Mouse (Mus musculus) macrophage (primary cell): ENCODE measurements around the gene Gpr182. TPM values are rescaled to one million over a fixed set of nuclear protein-coding genes. Genes with fewer than 3 reads are reported as not detected.
"Not testable (repeated sequence)": the region's sequence is repeated elsewhere in the genome, so short reads cannot be mapped to it uniquely, and the experiment has no call there.

Experiments used
- H3K27ac ChIP-seq: fragments of 350-480 bp; formaldehyde crosslinking; 2 replicates; pipeline ENCODE4 v1.9.0; 2021
- H3K36me3 ChIP-seq: fragments of 350-480 bp; formaldehyde crosslinking; 2 replicates; pipeline ENCODE4 v1.9.0; 2021; ENCODE audit errors: inconsistent target
- H3K4me3 ChIP-seq: fragments of 350-480 bp; formaldehyde crosslinking; 2 replicates; pipeline ENCODE4 v1.9.0; 2021; ENCODE audit errors: inconsistent target
- H3K79me2 ChIP-seq: fragments of 350-480 bp; formaldehyde crosslinking; 2 replicates; pipeline ENCODE4 v1.9.0; 2021; ENCODE audit errors: inconsistent target
- WGBS: methylation state at CpG from one replicate; pipeline ENCODE4 v1.1.7; 2026; ENCODE audit warnings: inconsistent platforms; ENCODE audit not compliant: missing documents; 5-methylcytosine and 5-hydroxymethylcytosine counted together
- polyA plus RNA-seq: library from polyadenylated mRNA; stranded (reverse); fragments of 250-400 nt; gene quantifications from 3 replicates; pipeline ENCODE4 v1.2.4, GENCODE M21; 2018; ENCODE audit warnings: inconsistent platforms
- total RNA-seq, 78 experiments: library from RNA; depleted of rRNA; stranded (reverse); fragments of 250-400 nt; gene quantifications; 1 replicate in 9 of 78; 2 replicates in 24 of 78; 3 replicates in 43 of 78; 4 replicates in 2 of 78; pipeline ENCODE4 v1.2.4; 2018; ENCODE audit warnings: inconsistent platforms in 56 of 78

The Gpr182 gene
- not detected for total RNA-seq (2018; cell fraction: chromatin; rRNA removed)
- not detected for total RNA-seq (2018; cell fraction: cytosol; rRNA removed)
- total RNA-seq (2018; cell fraction: nucleus; rRNA removed): not detected
- 0.03 TPM in 1 of 3 replicates, not detected in the others for polyA plus RNA-seq

DNA sequence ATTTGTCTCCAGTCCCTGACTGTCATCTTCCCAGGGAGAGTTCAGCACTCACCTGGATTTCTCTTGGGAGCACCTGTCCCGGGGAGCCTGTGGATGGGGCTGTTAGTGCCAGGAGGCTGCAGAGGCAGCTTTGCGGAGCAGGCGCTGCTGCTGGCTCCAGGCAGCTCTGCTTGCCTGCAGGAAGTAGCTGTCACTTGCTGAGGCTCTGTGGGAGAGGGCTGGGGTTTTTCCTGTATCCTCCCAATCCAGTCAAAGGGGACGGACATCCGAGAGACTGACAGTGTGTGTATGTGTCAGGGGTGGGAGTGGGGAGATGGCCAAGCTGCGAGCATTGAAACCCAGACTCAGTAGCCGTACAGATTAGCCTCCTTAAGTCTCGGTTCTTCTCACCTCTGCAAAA lies at the start of gene Gpr182:
Gene Gpr182 (minus strand): TSS at position 185 of the 400 bp plus-strand sequence.
- 0 out of 2 replicates have a peak, but pooled peaks cover 3% of the 10 kb centered on the region for H3K36me3 ChIP-seq
- H3K4me3 ChIP-seq: no peak within 1 kb of the TSS
- no peak within 1 kb of the TSS for H3K27ac ChIP-seq
- WGBS: 59% methylated on average over 8 of the region's 8 CpGs
- H3K79me2 ChIP-seq: no peaks in the 10 kb centered on the region

DNA sequence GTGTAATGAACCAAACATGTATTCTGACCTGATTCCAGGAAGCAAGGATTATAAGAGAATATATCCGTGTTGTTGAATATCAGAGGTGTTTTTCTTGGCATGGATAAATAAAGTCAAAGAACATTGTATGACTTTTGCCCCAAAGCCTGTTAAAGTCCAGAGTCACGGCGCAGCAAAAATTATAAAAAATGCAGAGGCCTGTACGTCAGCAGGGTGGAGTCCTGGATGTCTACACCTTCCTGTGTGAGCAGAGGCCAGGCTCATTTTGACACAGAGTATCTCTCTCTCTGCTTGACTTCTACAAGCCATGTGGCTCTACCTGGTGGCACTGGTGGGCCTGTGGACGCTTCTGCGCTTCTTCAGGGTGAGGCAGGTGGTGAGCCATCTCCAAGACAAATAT lies 49.4 kb upstream of the Gpr182 start, which contains the start of gene Rdh16:
Gene Rdh16 (plus strand): TSS at position 262 of the 400 bp plus-strand sequence.
- no peak within 1 kb of the TSS for H3K27ac ChIP-seq
- no peaks in the 10 kb centered on the region for H3K36me3 ChIP-seq
- 90% methylated on average over 6 of the region's 6 CpGs for WGBS
- no peaks in the 10 kb centered on the region for H3K79me2 ChIP-seq
- no peak within 1 kb of the TSS for H3K4me3 ChIP-seq

DNA sequence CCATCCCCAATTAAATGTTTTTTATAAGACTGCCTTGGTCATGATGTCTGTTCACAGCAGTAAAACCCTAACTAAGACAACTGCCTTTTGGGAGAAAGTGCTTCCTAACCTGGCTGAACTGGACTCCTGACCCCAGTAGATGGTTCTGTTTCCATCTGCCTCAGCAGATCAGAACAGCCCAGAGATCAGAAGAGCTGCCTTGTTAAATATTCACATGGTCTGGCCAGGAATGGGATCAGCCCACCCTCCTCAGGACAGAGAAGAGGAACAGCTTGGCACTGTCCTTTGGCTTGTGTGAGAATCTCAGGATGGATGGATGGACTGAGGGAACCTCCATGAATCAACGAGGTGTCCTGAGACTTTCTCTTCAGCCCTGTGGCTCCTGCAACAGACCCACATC lies 47.8 kb upstream of the Gpr182 start:
- WGBS: 71% methylated on average over 1 of the region's 1 CpGs
- Histone ChIP-seq H3K27ac (no peak overlapping the region), H3K4me3 (no peak overlapping the region), H3K79me2 (no peaks in the 10 kb centered on the region), H3K36me3 (no peaks in the 10 kb centered on the region)

DNA sequence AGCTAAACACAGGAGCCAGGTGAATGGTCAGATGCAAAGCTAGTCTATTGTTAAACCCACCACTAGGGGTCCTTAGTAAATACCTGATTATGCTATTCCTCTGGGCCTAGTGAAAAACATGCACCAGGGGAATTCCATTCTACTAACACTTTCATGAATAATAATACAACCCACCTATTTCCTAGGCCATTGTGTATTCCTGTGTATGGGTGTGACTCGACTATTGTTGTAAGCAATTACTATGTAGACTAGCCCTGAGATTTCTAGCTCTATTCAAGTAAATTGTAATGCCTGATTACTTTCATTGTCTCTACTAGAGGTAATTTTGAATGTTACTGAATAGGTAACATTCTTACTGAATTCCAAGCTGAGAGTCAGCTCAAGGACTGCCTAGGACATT lies 33.9 kb upstream of the Gpr182 start:
- 78% methylated on average over 1 of the region's 1 CpGs for WGBS
- not testable (repeated sequence) for H3K27ac ChIP-seq, H3K79me2 ChIP-seq, H3K36me3 ChIP-seq, H3K4me3 ChIP-seq

DNA sequence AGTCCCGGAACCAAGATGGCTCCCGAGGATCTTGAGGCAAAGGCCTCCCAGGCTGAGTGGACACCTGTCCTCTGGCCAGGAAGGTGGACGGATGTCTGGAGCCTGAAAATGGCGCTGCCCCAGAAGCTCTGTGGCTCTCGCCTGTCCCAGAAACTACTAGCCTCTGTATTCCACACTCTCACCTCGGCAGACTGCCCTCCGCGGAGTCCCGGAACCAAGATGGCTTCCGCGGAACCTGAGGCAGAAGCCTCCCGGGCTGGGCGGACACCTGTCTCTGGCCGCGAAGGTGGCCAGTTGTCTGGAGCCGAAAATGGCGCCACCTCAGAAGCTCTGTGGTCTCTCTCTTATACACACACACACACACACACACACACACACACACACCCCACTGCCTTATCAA lies 30.8 kb upstream of the Gpr182 start:
- WGBS: 96% methylated on average over 12 of the region's 17 CpGs
- H3K4me3 ChIP-seq, H3K36me3 ChIP-seq, H3K27ac ChIP-seq, H3K79me2 ChIP-seq: not testable (repeated sequence)

DNA sequence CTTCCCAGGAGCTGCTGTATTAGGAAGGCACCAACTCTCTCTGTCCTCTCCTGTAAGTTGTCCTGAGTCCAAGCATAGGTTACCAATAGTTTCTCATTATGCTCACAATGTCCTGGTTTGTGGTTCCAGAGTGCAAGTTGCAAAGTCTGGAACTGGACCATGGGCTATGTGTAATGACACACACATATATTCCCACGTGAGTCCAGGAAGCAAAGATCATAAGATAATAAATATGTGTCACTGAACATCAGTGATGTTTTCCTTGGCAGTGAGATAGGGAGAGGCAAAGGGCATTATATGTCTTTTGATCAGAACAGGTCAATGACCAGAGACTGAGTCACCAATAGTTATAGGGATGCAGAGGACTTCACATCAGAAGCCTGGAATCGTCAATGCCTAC lies 24.5 kb upstream of the Gpr182 start, which contains the start of gene Rdh9:
Gene Rdh9 (plus strand): TSS at position 376 of the 400 bp plus-strand sequence.
- Histone ChIP-seq H3K79me2 (no peaks in the 10 kb centered on the region), H3K4me3 (no peak within 1 kb of the TSS), H3K27ac (no peak within 1 kb of the TSS), H3K36me3 (no peaks in the 10 kb centered on the region)
- WGBS: 75% methylated on average over 2 of the region's 2 CpGs

DNA sequence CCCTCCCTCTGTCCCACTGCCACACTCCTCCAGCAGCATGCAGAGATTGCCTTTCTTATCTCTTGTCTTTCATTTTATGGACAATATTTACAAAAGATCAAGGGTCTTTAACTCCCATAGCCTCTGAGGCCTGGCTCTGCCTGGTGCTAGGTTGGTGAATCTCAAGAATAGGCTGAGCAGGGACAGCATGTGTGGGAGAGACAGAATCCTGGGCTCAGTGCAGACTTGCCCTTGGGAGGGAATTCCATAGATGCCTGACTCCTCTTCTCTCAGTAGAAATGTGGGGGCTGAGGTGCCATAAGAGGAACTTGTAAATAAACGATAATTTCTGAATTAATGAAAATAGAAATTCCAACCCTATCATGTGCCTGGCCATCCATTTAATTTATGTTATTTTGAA lies 15.0 kb upstream of the Gpr182 start:
- Histone ChIP-seq H3K27ac (no peak overlapping the region), H3K79me2 (no peaks in the 10 kb centered on the region), H3K36me3 (no peaks in the 10 kb centered on the region), H3K4me3 (no peak overlapping the region)
- WGBS: 80% methylated on average over 1 of the region's 1 CpGs

DNA sequence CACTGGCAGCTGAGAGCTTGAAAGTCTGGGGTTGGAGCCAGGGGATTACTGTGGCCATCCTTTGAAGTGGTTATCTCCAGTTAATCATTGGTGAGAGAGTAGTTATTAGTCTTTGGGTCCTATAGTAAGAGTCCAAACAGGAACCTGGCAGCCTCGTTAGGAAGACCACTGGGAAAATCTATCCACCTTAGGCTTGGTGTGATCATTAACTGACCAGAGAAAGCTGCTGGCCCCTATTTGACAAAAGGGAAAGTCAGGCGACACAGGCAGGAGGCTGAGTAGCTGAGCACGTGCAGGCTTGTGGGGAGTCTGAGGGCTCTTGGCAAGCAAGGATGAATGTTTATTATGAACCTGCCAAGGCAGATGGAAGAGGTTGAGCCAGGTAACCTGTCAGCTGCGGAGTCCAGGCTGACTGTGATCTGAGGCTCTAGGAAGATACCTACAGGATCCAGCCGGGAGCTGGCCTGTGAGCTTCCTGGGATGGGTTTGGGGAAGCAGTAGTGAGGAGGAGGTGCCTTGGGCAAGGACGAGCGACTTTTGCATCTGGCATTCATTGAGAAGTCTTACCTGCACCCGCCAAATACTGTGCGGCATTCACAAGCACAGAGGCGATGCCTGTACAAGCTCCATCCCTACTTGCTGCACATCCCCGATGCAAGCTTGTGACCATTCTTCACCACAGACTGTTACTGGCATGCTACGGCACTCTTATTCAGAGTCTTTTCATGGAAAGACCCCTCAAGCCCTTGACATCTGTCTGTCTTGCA lies 12.6 kb upstream of the Gpr182 start:
- Histone ChIP-seq H3K79me2 (no peaks in the 10 kb centered on the region), H3K4me3 (no peak overlapping the region), H3K36me3 (no peaks in the 10 kb centered on the region), H3K27ac (no peak overlapping the region)
- WGBS: 83% methylated on average over 12 of the region's 12 CpGs

DNA sequence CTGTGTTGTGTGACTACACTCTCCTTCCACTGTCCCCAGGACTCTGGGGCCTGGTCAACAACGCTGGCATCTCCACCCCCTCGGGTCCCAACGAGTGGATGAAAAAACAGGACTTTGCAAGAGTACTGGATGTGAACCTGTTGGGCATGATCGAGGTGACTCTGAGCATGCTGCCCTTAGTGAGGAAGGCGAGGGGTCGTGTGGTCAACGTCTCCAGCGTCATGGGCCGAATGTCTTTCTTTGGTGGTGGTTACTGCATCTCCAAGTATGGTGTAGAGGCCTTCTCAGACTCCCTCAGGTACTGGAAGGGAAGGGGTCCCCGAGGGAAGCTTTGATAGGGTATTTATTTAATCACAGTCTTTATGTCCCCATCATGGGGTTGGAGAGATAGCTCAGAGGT lies 11.4 kb upstream of the Gpr182 start:
- H3K79me2 ChIP-seq, H3K4me3 ChIP-seq, H3K27ac ChIP-seq, H3K36me3 ChIP-seq: not testable (repeated sequence)
- 93% methylated on average over 10 of the region's 10 CpGs for WGBS

DNA sequence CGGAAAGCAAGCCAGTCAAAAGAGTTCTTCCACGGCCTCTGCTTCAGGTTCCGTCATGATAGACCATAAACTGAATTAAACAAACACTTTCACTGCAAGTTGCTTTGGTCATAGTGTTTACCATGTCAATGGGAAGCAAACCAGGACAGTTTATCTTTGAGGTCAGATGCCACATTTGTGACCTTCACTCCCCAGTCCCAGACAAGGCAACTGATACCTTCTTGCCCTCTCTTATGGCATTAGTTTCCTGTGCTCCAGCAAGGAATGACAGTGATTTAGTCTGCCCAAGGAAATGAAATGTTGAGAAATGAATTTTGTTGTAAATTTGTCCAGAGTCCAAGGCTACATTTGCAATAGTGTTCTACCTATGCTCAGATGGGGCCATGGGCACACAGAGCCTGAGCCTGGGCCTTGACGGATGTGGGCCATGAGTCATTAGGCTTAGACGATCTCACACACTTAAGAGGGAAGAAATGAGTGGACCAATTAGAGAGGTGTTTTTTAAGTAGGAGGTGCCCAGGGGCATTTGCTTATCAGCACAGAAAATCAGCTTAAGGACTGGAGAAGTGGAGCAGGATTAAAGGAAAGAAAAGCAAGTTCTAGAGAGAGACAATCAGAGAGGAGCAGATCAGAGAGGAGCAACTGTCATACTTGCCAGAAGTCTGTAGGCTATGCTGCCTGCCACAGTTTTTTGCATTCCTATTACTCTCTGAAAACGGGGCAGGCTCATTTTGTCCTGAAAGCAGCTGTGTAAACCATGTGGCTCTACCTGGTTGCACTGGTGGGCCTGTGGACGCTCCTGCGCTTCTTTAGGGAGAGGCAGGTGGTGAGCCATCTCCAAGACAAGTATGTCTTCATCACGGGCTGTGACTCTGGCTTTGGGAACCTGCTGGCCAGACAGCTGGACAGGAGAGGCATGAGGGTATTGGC lies 7.9 kb upstream of the Gpr182 start, which contains the start of the genes Rdh1 and Rdh16f1:
Gene Rdh1 (plus strand): TSS at position 541 of the 930 bp plus-strand sequence.
Gene Rdh16f1 (plus strand): TSS at position 607 of the 930 bp plus-strand sequence.
- no peak within 1 kb of the TSS for H3K4me3 ChIP-seq
- WGBS: 81% methylated on average over 8 of the region's 9 CpGs
- no peak within 1 kb of the TSS for H3K27ac ChIP-seq
- no peaks in the 10 kb centered on the region for H3K36me3 ChIP-seq
- H3K79me2 ChIP-seq: no peaks in the 10 kb centered on the region

DNA sequence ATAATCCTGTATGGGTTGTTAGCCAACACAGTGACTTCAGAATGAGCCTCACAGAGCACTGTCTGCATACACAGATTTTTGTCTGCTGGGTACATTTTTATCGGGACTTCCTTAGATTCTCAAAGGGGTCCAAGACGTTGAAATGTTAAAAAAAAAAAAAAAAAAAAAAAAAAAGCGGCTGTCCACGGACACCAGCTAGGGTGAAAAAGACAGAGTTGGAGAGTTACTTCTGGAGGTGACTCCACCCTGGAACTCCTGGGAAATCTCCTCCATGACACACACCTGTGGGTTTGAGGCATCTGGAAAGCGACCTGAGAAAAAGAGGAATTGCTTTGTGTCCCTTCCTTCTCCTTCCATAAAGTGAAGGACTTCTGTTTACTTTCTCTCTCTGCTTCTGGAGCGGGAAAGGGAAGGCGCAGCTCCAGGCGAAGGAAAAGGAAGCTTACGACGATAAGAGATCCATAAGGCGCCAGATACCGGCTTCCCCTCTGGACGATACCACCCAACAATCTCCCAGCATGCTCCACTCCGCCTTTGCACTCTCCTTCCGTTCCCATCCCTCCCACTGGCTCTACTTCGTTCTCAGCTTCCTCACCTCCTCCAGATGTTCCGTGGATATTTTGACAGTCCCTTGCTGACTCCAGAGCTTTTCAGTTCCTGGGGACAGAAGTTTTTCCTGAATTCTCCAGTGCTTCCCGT lies 4.4 kb upstream of the Gpr182 start:
- H3K79me2 ChIP-seq: no peaks in the 10 kb centered on the region
- H3K27ac ChIP-seq: no peak overlapping the region
- H3K4me3 ChIP-seq: no peak overlapping the region
- WGBS: 49% methylated on average over 14 of the region's 18 CpGs
- no peaks in the 10 kb centered on the region for H3K36me3 ChIP-seq

DNA sequence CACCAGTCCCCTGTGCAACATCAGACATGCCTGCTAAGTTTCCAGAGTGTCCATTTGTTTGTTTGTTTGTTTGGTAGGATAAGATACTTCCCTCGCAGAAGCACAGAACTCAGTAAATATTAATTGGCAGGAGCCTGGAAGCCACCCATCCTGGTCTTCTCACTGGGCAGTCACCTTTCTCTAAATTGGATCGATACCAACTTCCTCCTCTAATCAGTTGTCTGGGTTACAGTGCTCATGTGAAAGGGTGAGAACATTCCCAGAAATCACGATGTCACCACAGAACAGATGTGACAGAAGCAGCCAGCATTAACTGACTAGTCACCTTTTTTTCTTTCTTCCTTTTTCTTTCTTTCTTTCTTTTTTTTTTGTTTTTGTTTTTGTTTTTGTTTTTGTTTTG lies 3.7 kb upstream of the Gpr182 start:
- no peaks in the 10 kb centered on the region for H3K36me3 ChIP-seq
- no peaks in the 10 kb centered on the region for H3K79me2 ChIP-seq
- WGBS: 55% methylated on average over 3 of the region's 3 CpGs
- no peak overlapping the region for H3K4me3 ChIP-seq
- no peak overlapping the region for H3K27ac ChIP-seq

DNA sequence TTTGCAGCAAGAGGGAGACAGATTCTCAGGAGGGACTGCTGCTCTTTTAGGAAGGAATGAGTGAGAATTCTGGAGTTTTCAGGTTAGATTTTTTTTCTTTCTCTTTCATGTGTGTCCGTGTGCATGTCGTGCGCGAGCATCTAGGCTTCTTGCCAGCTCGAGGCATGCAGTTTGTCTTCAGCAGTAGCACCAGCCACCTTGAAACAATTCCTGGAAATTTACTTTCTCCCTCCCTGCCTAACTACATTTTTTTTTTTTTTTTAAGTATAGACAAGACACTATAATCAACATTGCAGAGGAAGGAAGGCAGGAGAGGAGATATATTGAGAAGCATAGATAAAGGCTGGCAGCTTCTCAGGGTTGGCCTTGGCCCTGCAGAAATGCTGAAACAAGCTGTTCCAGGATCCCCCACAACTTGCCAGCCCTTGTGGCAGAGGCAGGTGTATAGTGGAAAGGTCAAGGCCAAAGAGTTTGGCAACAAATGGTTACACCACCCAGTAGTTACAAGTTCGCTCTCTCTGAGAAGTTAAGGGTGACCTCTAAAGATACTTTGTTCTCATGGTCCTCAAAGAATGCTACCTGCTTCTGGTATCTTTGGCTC lies 3.1 kb upstream of the Gpr182 start:
- 83% methylated on average over 6 of the region's 6 CpGs for WGBS
- Histone ChIP-seq H3K27ac (no peak overlapping the region), H3K4me3 (no peak overlapping the region), H3K36me3 (no peaks in the 10 kb centered on the region), H3K79me2 (no peaks in the 10 kb centered on the region)
